Mouse (Mus musculus): ENCODE data around the gene Traf3.

DNA sequence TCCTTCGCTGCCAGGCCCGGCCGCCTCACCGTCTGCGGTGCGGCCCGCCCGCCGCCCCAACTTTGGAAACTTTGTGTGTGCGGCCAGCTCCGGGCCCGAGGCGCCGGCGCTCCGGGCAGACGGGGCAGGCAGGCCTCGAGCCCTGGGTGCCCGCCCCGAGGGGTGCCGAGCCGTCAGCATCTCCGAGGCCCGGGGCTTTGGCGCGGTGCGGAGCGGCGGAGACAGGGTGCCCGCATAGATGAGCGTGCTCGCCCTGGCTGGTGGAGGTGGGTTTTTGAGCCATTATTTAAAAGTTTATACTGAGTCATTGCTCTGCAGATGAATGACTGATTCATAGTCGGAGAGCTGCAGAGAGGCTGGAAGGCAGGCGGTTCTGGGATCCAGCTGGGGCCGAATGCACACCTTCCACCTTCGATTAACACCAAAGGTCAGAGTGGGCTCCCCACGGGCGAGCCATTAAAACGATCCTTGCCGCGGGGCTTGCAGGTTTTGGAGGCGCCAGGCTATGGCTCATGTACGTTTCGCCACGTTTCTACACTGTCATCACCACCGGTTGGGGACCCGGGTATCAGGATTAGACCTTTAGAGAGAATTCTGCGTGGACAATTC is 615 bp downstream of the Traf3 start:
- no peak for TF ChIP-seq CTCF (IDR thresholded peaks at IDR 0.05; ENCODE audit: insufficient read depth, low read length)
- no peak for TF ChIP-seq POLR2A (IDR thresholded peaks at IDR 0.05; ENCODE audit: borderline replicate concordance, extremely low read depth, low read depth, low read length)

Measured in lung, adult 2 months (tissue).